Mouse (Mus musculus) intestine, embryonic 15.5 days (tissue): ENCODE measurements around the gene 1110051M20Rik. TPM values are rescaled to one million over a fixed set of nuclear protein-coding genes. Genes with fewer than 3 reads are reported as not detected.

Source experiments
- ATAC-seq: fragments of 200-750 bp; cut with Nextera tagmentation; 2 replicates; pipeline ENCODE4 v1.8.0; 2017; ENCODE audit warnings: moderate TSS enrichment, moderate library complexity
- H3K27ac ChIP-seq: fragments of 300-500 bp; sonication (generic); 2 replicates; pipeline ENCODE4 v1.5.1; 2015; ENCODE audit warnings: mild to moderate bottlenecking, inconsistent platforms
- H3K27me3 ChIP-seq: fragments of 300-500 bp; sonication (generic); replicated peaks from 2 replicates; pipeline ENCODE4 v1.6.1; 2015; ENCODE audit warnings: inconsistent platforms
- H3K36me3 ChIP-seq: fragments of 300-500 bp; sonication (generic); 2 replicates; pipeline ENCODE4 v1.6.1; 2015; ENCODE audit warnings: inconsistent platforms
- H3K4me1 ChIP-seq: fragments of 300-500 bp; sonication (generic); replicated peaks from 2 replicates; pipeline ENCODE4 v1.6.1; 2015; ENCODE audit warnings: inconsistent platforms
- H3K4me2 ChIP-seq: fragments of 300-500 bp; sonication (generic); replicated peaks from 2 replicates; pipeline ENCODE4 v1.6.1; 2015; ENCODE audit warnings: mild to moderate bottlenecking, inconsistent platforms
- H3K4me3 ChIP-seq: fragments of 300-500 bp; sonication (generic); replicated peaks from 2 replicates; pipeline ENCODE4 v1.5.1; 2015; ENCODE audit warnings: inconsistent platforms
- H3K9ac ChIP-seq: fragments of 300-500 bp; sonication (generic); 2 replicates; pipeline ENCODE4 v1.6.1; 2015; ENCODE audit warnings: inconsistent platforms
- H3K9me3 ChIP-seq: fragments of 300-500 bp; sonication (generic); 2 replicates; pipeline ENCODE4 v1.6.1; 2016; ENCODE audit warnings: inconsistent platforms
- WGBS: fragments of 180-500 bp; shearing (Covaris S2); methylation state at CpG from one replicate; pipeline ENCODE4 v1.1.7; 2015; 5-methylcytosine and 5-hydroxymethylcytosine counted together
- polyA plus RNA-seq: library from polyadenylated mRNA; unstranded; fragments of >200 nt; fragmentation: Nextera tagmentation; extraction: Ambion mirVana; gene quantifications from 2 replicates; pipeline ENCODE4 v1.2.1, GENCODE M21; 2015

Gene 1110051M20Rik
- polyA plus RNA-seq, 1 experiment from 2014 or later = 38.6 TPM

- H3K27ac ChIP-seq = peak overlapping the region; percentile 94
- H3K27me3 ChIP-seq = no peaks in the 10 kb centered on the region
- WGBS = 38% methylated on average over 9 of the region's 9 CpGs
- no peaks in the 10 kb centered on the region for H3K36me3 ChIP-seq
- H3K9me3 ChIP-seq = no peaks in the 10 kb centered on the region
- peak overlapping the region; percentile 86 for H3K4me2 ChIP-seq
- no peak for ATAC-seq
- H3K4me3 ChIP-seq = peak overlapping the region; percentile 73
- peaks cover 15% of the 10 kb centered on the region for H3K4me1 ChIP-seq
- peak overlapping the region; percentile 86 for H3K9ac ChIP-seq
Observed at GRCm38 (mm10) chr2:91456491-91457100, 12.1 kb upstream of the 1110051M20Rik start.

GRCm38 (mm10) chr2:91455826-91456225 is 11.3 kb upstream of the 1110051M20Rik start:
- H3K4me1 ChIP-seq = peaks cover 7% of the 10 kb centered on the region; the same call in 1 of the 2 replicates
- no peak overlapping the region for H3K9ac ChIP-seq
- H3K36me3 ChIP-seq = no peaks in the 10 kb centered on the region
- no peak for ATAC-seq
- WGBS = 4% methylated on average over 4 of the region's 4 CpGs
- no peak overlapping the region for H3K4me2 ChIP-seq
- no peak overlapping the region for H3K27ac ChIP-seq
- H3K4me3 ChIP-seq = no peak overlapping the region
- H3K9me3 ChIP-seq = no peaks in the 10 kb centered on the region
- no peaks in the 10 kb centered on the region for H3K27me3 ChIP-seq

- H3K27ac ChIP-seq = no peak overlapping the region
- H3K36me3 ChIP-seq = no peaks in the 10 kb centered on the region
- H3K27me3 ChIP-seq = no peaks in the 10 kb centered on the region
- WGBS = 84% methylated on average over 3 of the region's 3 CpGs
- H3K4me2 ChIP-seq = no peak overlapping the region
- H3K9me3 ChIP-seq = no peaks in the 10 kb centered on the region
- H3K4me3 ChIP-seq = no peak overlapping the region
- H3K4me1 ChIP-seq = 0 out of 2 replicates have a peak, but pooled peaks cover 3% of the 10 kb centered on the region
- H3K9ac ChIP-seq = no peak overlapping the region
- no peak for ATAC-seq
Observed at GRCm38 (mm10) chr2:91454434-91454833, 9.9 kb upstream of the 1110051M20Rik start.

- Histone ChIP-seq H3K36me3 (no peaks in the 10 kb centered on the region), H3K9me3 (no peaks in the 10 kb centered on the region), H3K4me3 (no peak overlapping the region), H3K4me1 (0 out of 2 replicates have a peak, but pooled peaks cover 3% of the 10 kb centered on the region), H3K27ac (peak overlapping the region; percentile 46), H3K27me3 (no peaks in the 10 kb centered on the region), H3K4me2 (peak overlapping the region; percentile 10; the same call in 1 of the 2 replicates), H3K9ac (no peak overlapping the region)
- no peak for ATAC-seq
- 59% methylated on average over 9 of the region's 9 CpGs for WGBS
Observed at GRCm38 (mm10) chr2:91453231-91454075, 8.9 kb upstream of the 1110051M20Rik start.

- Histone ChIP-seq H3K27ac (peak overlapping the region; percentile 64), H3K27me3 (no peaks in the 10 kb centered on the region), H3K36me3 (no peaks in the 10 kb centered on the region), H3K9ac (no peak overlapping the region), H3K9me3 (no peaks in the 10 kb centered on the region), H3K4me3 (no peak overlapping the region), H3K4me2 (peak overlapping the region; percentile 45), H3K4me1 (0 out of 2 replicates have a peak, but pooled peaks cover 3% of the 10 kb centered on the region)
- ATAC-seq = peak; percentile 82
- 23% methylated on average over 8 of the region's 8 CpGs for WGBS
Observed at GRCm38 (mm10) chr2:91452658-91453057, 8.2 kb upstream of the 1110051M20Rik start.

- no peak overlapping the region for H3K9ac ChIP-seq
- 46% methylated on average over 9 of the region's 9 CpGs for WGBS
- peak; percentile 39 for ATAC-seq
- no peak overlapping the region for H3K4me2 ChIP-seq
- no peaks in the 10 kb centered on the region for H3K27me3 ChIP-seq
- H3K9me3 ChIP-seq = no peaks in the 10 kb centered on the region
- H3K4me1 ChIP-seq = no peaks in the 10 kb centered on the region
- no peak overlapping the region for H3K4me3 ChIP-seq
- no peak overlapping the region for H3K27ac ChIP-seq
- no peaks in the 10 kb centered on the region for H3K36me3 ChIP-seq
Observed at GRCm38 (mm10) chr2:91450316-91450715, 5.8 kb upstream of the 1110051M20Rik start.

- ATAC-seq = peak; percentile 60
- H3K4me1 ChIP-seq = no peaks in the 10 kb centered on the region
- no peak overlapping the region for H3K4me2 ChIP-seq
Observed at GRCm38 (mm10) chr2:91449662-91450061, 5.2 kb upstream of the 1110051M20Rik start.

GRCm38 (mm10) chr2:91442241-91442640 is 2.3 kb downstream of the 1110051M20Rik start:
- no peak overlapping the region for H3K27ac ChIP-seq
- 47% methylated on average over 1 of the region's 1 CpGs for WGBS
- ATAC-seq = no peak
- H3K36me3 ChIP-seq = no peaks in the 10 kb centered on the region
- no peak overlapping the region for H3K4me2 ChIP-seq
- H3K27me3 ChIP-seq = no peaks in the 10 kb centered on the region
- no peaks in the 10 kb centered on the region for H3K9me3 ChIP-seq
- H3K4me3 ChIP-seq = no peak overlapping the region
- H3K9ac ChIP-seq = no peak overlapping the region
- H3K4me1 ChIP-seq = no peaks in the 10 kb centered on the region

More at GRCm38 (mm10) chr2:91449662-91450061, 5.2 kb upstream of the 1110051M20Rik start:
- 48% methylated on average over 1 of the region's 1 CpGs for WGBS
- Histone ChIP-seq H3K27me3 (no peaks in the 10 kb centered on the region), H3K9ac (no peak overlapping the region), H3K9me3 (no peaks in the 10 kb centered on the region), H3K36me3 (no peaks in the 10 kb centered on the region), H3K4me3 (no peak overlapping the region), H3K27ac (0 out of 2 replicates have a peak overlapping the region, but pooled peaks have one; percentile 58)

GRCm38 (mm10) chr2:91441715-91442114 is 2.8 kb downstream of the 1110051M20Rik start:
- Histone ChIP-seq H3K4me1 (no peaks in the 10 kb centered on the region), H3K4me2 (no peak overlapping the region), H3K27ac (no peak overlapping the region), H3K36me3 (no peaks in the 10 kb centered on the region), H3K4me3 (no peak overlapping the region), H3K9ac (no peak overlapping the region), H3K9me3 (no peaks in the 10 kb centered on the region), H3K27me3 (no peaks in the 10 kb centered on the region)
- ATAC-seq = no peak
- 54% methylated on average over 2 of the region's 2 CpGs for WGBS

- 81% methylated on average over 5 of the region's 5 CpGs for WGBS
- Histone ChIP-seq H3K9me3 (no peaks in the 10 kb centered on the region), H3K4me2 (no peak overlapping the region), H3K9ac (no peak overlapping the region), H3K36me3 (no peaks in the 10 kb centered on the region), H3K4me3 (no peak overlapping the region), H3K27me3 (no peaks in the 10 kb centered on the region), H3K4me1 (no peaks in the 10 kb centered on the region), H3K27ac (no peak overlapping the region)
- no peak for ATAC-seq
Observed at GRCm38 (mm10) chr2:91440686-91441085, 3.8 kb downstream of the 1110051M20Rik start.

GRCm38 (mm10) chr2:91439876-91440275 is 4.6 kb downstream of the 1110051M20Rik start:
- Histone ChIP-seq H3K4me1 (no peaks in the 10 kb centered on the region), H3K36me3 (no peaks in the 10 kb centered on the region), H3K4me3 (no peak overlapping the region), H3K4me2 (no peak overlapping the region), H3K9ac (no peak overlapping the region), H3K27ac (no peak overlapping the region), H3K9me3 (no peaks in the 10 kb centered on the region), H3K27me3 (no peaks in the 10 kb centered on the region)
- no peak for ATAC-seq
- WGBS = 65% methylated on average over 1 of the region's 1 CpGs

- Histone ChIP-seq H3K4me2 (no peak overlapping the region), H3K27ac (no peak overlapping the region), H3K36me3 (no peaks in the 10 kb centered on the region), H3K9ac (no peak overlapping the region), H3K4me3 (no peak overlapping the region), H3K9me3 (no peaks in the 10 kb centered on the region), H3K27me3 (no peaks in the 10 kb centered on the region), H3K4me1 (no peaks in the 10 kb centered on the region)
- 78% methylated on average over 10 of the region's 10 CpGs for WGBS
- no peak for ATAC-seq
Observed at GRCm38 (mm10) chr2:91439271-91439670, 5.2 kb downstream of the 1110051M20Rik start.
